Mouse (Mus musculus): ENCODE data around the gene Mcrip2. TPM values are rescaled to one million over a fixed set of nuclear protein-coding genes. Genes with fewer than 3 reads are reported as not detected.
A peak's percentile ranks its signal among the peaks of the same experiment; 100 is the strongest.

Gene Mcrip2
- polyA plus RNA-seq, 1 experiment from 2014 or later, result 62.1 TPM

GRCm38 (mm10) chr17:25861704-25862612, 6.6 kb downstream of the Mcrip2 start:
- H3K9ac ChIP-seq, result peak overlapping the region; percentile 90
- peak; percentile 25 for ATAC-seq (ENCODE audit: low read depth)
- H3K27me3 ChIP-seq, result no peaks in the 10 kb centered on the region
- H3K4me1 ChIP-seq (replicated peaks), result peaks cover 47% of the 10 kb centered on the region
- peak overlapping the region; percentile 97 for H3K4me2 ChIP-seq
- 10% methylated on average over 6 of the region's 6 CpGs for WGBS (ENCODE audit: insufficient replicate concordance)
- H3K9me3 ChIP-seq (replicated peaks), result no peaks in the 10 kb centered on the region
- DNase-seq, result no peak
- H3K4me3 ChIP-seq (replicated peaks), result peak overlapping the region; percentile 80
- peaks cover 28% of the 10 kb centered on the region for H3K36me3 ChIP-seq
- H3K27ac ChIP-seq, result peak overlapping the region; percentile 70

DNA sequence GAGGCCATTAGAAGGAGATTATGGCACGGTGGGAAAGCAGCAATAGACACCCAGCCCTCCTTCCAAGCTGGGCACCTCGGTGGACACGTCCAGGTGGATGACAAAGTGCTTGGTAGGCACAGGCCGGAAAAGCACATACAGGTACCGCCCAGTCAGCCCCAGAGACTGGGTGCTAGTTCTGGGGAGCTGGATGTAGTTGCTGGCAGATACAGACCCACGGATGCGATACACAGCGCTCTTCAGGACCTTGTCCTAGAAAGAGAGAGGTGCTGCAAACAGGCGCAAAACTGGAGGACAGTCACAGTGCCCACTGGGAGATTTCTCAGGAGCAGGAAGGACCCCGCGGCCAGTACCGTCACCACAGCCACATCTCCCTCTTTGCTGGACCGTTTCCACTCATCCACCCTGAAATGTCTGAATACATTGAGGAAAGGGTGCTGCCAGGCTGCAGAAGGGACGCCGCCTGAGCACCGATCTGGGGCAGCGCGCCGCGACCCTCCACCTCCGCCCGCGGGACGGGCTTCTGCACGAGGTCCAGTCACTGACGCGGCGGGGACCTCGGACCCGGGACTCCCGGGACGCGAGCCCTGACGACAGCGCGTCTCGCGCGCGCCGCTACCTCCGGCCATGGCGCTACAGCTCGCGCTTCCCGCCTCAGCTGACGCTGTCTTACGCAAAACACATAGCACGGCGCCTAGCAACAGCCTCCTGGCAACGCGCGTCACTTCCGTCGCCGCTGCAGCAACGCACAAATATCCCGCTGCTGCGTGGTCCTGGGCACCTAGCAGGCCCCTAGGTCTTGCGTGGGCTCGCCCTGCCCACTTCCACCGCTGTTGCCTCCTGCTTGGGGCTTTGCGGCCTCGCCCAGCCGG, 7.5 kb downstream of the Mcrip2 start, which contains the start of gene Wdr90:
TSS of gene Wdr90 (minus strand) at position 670 of the 872 bp plus-strand sequence.
- H3K27ac ChIP-seq, result peak within 1 kb of the TSS; percentile 75
- peak; percentile 90 for ATAC-seq (ENCODE audit: low read depth)
- H3K4me2 ChIP-seq, result peak within 1 kb of the TSS; percentile 97
- peaks cover 38% of the 10 kb centered on the region for H3K4me1 ChIP-seq (replicated peaks)
- peak within 1 kb of the TSS; percentile 80 for H3K4me3 ChIP-seq (replicated peaks)
- H3K36me3 ChIP-seq, result peaks cover 28% of the 10 kb centered on the region
- WGBS (ENCODE audit: insufficient replicate concordance), result 5% methylated on average over 65 of the region's 65 CpGs
- peak; percentile 82 for DNase-seq
- peak within 1 kb of the TSS; percentile 90 for H3K9ac ChIP-seq
- no peaks in the 10 kb centered on the region for H3K9me3 ChIP-seq (replicated peaks)
- H3K27me3 ChIP-seq, result no peaks in the 10 kb centered on the region

DNA sequence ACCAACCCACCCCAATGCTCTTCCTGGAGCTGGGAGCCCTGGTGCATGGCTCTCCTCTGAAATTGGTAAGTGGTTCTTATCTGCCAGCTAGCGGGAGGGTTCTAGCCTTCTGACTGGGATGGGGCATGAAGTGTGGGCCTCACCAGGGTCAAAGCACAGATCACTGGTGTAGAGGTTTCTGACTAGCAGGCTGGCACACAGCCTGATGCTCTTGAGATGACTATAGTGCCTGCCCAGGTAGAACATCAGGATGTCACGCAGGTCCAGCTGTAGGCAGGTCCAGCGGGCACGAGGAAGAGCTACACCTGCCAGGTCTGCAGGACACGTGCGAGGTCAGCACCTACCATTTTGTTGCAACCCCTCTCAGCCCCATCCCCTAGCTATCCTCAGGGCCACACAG, 8.3 kb downstream of the Mcrip2 start:
- Histone ChIP-seq H3K4me2 (peak overlapping the region; percentile 97), H3K9me3 (replicated peaks) (no peaks in the 10 kb centered on the region), H3K27ac (peak overlapping the region; percentile 75), H3K9ac (peak overlapping the region; percentile 90), H3K4me1 (replicated peaks) (peaks cover 34% of the 10 kb centered on the region), H3K36me3 (peaks cover 33% of the 10 kb centered on the region), H3K4me3 (replicated peaks) (peak overlapping the region; percentile 80), H3K27me3 (no peaks in the 10 kb centered on the region)
- DNase-seq, result no peak
- no peak for ATAC-seq (ENCODE audit: low read depth)
- WGBS (ENCODE audit: insufficient replicate concordance), result 83% methylated on average over 6 of the region's 6 CpGs

GRCm38 (mm10) chr17:25844396-25844901, 24.1 kb downstream of the Mcrip2 start, which contains the start of gene Rhot2:
Gene Rhot2 (minus strand): TSS chr17:25844851.
- Histone ChIP-seq H3K27me3 (no peaks in the 10 kb centered on the region), H3K4me3 (replicated peaks) (peak within 1 kb of the TSS; percentile 74), H3K27ac (peak within 1 kb of the TSS; percentile 86), H3K36me3 (peaks cover 84% of the 10 kb centered on the region), H3K9ac (peak within 1 kb of the TSS; percentile 81), H3K4me1 (replicated peaks) (peaks cover 40% of the 10 kb centered on the region), H3K9me3 (replicated peaks) (no peaks in the 10 kb centered on the region), H3K4me2 (peak within 1 kb of the TSS; percentile 87)
- DNase-seq (peak; percentile 93), ATAC-seq (ENCODE audit: low read depth) (peak; percentile 96)
- 1% methylated on average over 21 of the region's 21 CpGs for WGBS (ENCODE audit: insufficient replicate concordance)

DNA sequence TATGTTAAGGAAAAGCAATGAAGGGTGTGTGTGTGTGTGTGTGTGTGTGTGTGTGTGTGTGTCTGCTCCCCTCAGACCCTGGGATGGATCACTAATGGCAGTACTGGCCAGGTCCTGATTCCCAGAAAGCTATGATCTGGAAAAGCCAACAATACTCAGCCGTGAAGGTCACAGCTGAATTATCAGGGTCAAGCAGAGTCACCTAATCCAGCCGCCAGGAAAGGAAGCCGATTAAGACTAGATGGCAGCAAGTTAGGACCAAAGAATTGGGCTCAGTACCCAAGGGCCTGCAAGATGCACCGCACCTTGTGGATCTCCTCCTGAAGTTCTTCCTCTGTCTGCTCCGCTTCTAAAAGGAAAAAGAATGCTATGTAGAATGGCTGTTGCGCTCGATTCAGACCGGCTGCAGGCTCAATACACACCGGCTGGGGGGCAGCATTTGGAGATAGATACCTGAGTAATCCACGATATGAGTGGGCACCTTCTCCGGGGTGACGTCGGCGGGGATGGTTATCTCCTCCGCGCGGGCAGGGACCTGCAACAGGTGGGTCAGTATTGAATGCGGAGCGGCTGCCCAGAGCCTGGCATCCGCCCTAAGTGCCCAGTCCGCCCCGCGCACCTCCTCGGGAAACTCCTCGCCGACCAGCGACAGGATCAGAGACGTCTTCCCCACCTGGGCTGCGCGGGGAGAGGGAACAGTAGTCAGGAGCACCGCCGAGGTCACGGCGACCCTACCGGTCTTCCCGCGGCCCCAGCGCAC, 24.7 kb downstream of the Mcrip2 start:
- Histone ChIP-seq H3K27ac (peak overlapping the region; percentile 86), H3K4me1 (replicated peaks) (peaks cover 46% of the 10 kb centered on the region), H3K4me3 (replicated peaks) (peak overlapping the region; percentile 74), H3K9me3 (replicated peaks) (no peaks in the 10 kb centered on the region), H3K4me2 (peak overlapping the region; percentile 87), H3K9ac (peak overlapping the region; percentile 81), H3K27me3 (no peaks in the 10 kb centered on the region), H3K36me3 (peaks cover 85% of the 10 kb centered on the region)
- peak; percentile 39 for ATAC-seq (ENCODE audit: low read depth)
- DNase-seq, result no peak
- WGBS (ENCODE audit: insufficient replicate concordance), result 1% methylated on average over 38 of the region's 38 CpGs

GRCm38 (mm10) chr17:25843122-25843521, 25.4 kb downstream of the Mcrip2 start:
- peak overlapping the region; percentile 81 for H3K9ac ChIP-seq
- no peaks in the 10 kb centered on the region for H3K9me3 ChIP-seq (replicated peaks)
- H3K4me2 ChIP-seq, result peak overlapping the region; percentile 87
- H3K4me1 ChIP-seq (replicated peaks), result peaks cover 51% of the 10 kb centered on the region
- H3K36me3 ChIP-seq, result peaks cover 84% of the 10 kb centered on the region
- no peak for ATAC-seq (ENCODE audit: low read depth)
- no peaks in the 10 kb centered on the region for H3K27me3 ChIP-seq
- 84% methylated on average over 4 of the region's 4 CpGs for WGBS (ENCODE audit: insufficient replicate concordance)
- peak overlapping the region; percentile 74 for H3K4me3 ChIP-seq (replicated peaks)
- no peak for DNase-seq
- H3K27ac ChIP-seq, result peak overlapping the region; percentile 86

DNA sequence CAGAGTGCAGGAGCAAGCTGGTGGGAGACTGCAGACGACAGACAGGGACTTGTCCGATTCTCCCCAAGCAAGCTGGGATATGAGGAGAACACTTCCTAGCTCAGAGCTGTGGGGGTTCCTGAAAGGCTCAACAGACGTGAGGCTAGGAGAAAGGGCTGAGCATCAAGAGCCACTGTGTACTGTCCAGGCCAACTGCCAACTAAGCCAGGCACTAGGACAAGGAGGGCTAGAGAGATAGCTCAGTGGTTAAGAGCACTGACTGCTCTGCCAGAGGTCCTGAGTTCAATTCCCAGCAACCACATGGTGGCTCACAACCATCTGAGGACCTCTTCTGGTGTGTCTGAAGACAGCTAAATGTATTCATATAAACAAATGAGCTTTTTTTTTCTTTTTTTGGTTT, 26.1 kb downstream of the Mcrip2 start:
- Histone ChIP-seq H3K27me3 (no peaks in the 10 kb centered on the region), H3K4me1 (replicated peaks) (peaks cover 57% of the 10 kb centered on the region), H3K36me3 (peaks cover 85% of the 10 kb centered on the region), H3K9me3 (replicated peaks) (no peaks in the 10 kb centered on the region), H3K4me3 (replicated peaks) (no peak overlapping the region), H3K9ac (peak overlapping the region; percentile 33; the same call in 1 of the 2 replicates), H3K4me2 (peak overlapping the region; percentile 87), H3K27ac (no peak overlapping the region; the same call in none of the 2 replicates)
- DNase-seq (no peak), ATAC-seq (ENCODE audit: low read depth) (no peak)
- 79% methylated on average over 3 of the region's 3 CpGs for WGBS (ENCODE audit: insufficient replicate concordance)

DNA sequence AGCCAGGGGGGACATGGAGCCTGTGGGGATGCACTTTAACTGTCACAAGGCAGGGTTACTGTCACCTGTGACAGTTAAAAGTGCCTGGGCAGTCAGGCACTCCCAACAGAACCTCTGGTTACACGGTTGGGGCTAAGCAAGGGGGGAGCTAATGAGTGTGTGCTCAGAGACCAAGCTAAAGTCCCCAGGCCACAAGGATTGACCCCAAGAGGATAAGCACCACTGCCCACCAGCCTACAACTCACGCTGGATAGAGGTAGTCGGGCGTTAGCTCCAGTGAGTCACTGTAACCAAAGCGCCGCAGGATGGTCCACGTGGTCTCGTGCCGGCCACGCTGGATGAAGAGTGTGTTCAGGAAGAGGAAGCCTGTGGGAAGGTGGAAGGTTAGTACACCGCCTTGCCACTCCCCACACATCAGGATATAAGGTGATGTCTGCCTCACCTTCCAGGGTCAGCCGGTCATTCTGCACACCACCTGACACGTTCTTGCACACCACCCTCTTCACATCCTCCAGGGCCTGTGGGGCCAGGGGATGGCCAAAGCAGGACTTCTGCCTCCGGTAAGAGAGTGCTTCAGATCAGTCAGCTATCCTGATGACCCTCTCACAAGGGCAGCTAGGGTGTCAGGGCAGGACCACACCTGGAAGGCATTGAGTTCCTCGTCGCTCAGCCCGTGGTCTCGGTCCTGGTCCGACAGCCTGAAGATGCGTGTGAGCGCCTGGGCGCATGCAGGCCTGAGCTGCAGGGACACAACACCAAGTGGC, 27.3 kb downstream of the Mcrip2 start, which contains the start of gene Gm20683:
TSS of gene Gm20683 (minus strand) at position 647 of the 764 bp plus-strand sequence.
- H3K36me3 ChIP-seq, result peaks cover 76% of the 10 kb centered on the region
- 92% methylated on average over 20 of the region's 22 CpGs for WGBS (ENCODE audit: insufficient replicate concordance)
- H3K4me1 ChIP-seq (replicated peaks), result peaks cover 69% of the 10 kb centered on the region
- DNase-seq, result no peak
- no peak for ATAC-seq (ENCODE audit: low read depth)
- H3K9me3 ChIP-seq (replicated peaks), result no peaks in the 10 kb centered on the region
- H3K4me2 ChIP-seq, result peak within 1 kb of the TSS; percentile 87; the same call in 1 of the 2 replicates
- peak within 1 kb of the TSS; percentile 33; the same call in 1 of the 2 replicates for H3K9ac ChIP-seq
- H3K27ac ChIP-seq, result no peak within 1 kb of the TSS; the same call in none of the 2 replicates
- H3K4me3 ChIP-seq (replicated peaks), result no peak within 1 kb of the TSS
- no peaks in the 10 kb centered on the region for H3K27me3 ChIP-seq

DNA sequence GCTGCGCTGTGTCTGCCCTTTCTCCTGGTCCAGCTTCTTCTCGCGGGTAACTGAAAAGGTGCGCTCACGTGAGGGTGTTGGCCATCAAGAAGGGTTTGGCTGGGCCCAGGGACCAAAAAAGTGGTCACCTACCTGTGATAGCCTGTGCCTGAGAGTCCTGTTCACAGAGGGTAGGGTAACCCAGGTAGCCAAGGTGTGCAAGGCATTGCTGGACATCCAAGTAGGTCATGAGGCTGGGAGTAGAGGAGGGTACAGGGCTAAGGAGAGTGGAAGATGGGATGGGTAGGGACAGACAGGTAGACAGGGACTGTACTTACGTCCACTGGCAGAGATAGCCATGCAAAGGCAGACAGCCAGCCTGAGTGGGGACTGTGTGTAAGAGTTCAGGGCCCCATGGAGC, 28.0 kb downstream of the Mcrip2 start:
- 90% methylated on average over 6 of the region's 6 CpGs for WGBS (ENCODE audit: insufficient replicate concordance)
- H3K27me3 ChIP-seq, result no peaks in the 10 kb centered on the region
- H3K4me3 ChIP-seq (replicated peaks), result no peak overlapping the region
- H3K9me3 ChIP-seq (replicated peaks), result no peaks in the 10 kb centered on the region
- peaks cover 72% of the 10 kb centered on the region for H3K36me3 ChIP-seq
- H3K27ac ChIP-seq, result no peak overlapping the region
- peaks cover 77% of the 10 kb centered on the region for H3K4me1 ChIP-seq (replicated peaks)
- DNase-seq (no peak), ATAC-seq (ENCODE audit: low read depth) (no peak)
- no peak overlapping the region for H3K4me2 ChIP-seq
- 0 out of 2 replicates have a peak overlapping the region, but pooled peaks have one; percentile 5 for H3K9ac ChIP-seq
